ENCODE assay signal across 25 mouse cellular contexts in genomic region chr4:45222395-45222794, GRCm38 (mm10). TPM values are rescaled to one million over a fixed set of nuclear protein-coding genes. Genes with fewer than 3 reads are reported as not detected.
DNase-seq lines count a peak whose midpoint lies in the region; ATAC-seq and TF ChIP-seq lines count a peak whose summit lies in the region.
"Had no signal": no experiment of that assay in that cellular context is flagged by ENCODE, and none has a peak within 500 bp of the region (broad histone marks: within the 10 kb centered on the region; RNA-seq: fewer than 3 reads in every experiment).

No protein-coding gene starts in this region.

- H3K36me3 ChIP-seq in kidney, postnatal 0 days (ENCODE audit: insufficient read depth, low read length): no peaks in the 10 kb centered on the region
- H3K36me3 ChIP-seq in midbrain, postnatal 0 days (ENCODE audit: insufficient read depth, low read length): no peaks in the 10 kb centered on the region
- no peaks in the 10 kb centered on the region for H3K36me3 ChIP-seq in midbrain, embryonic 14.5 days (ENCODE audit: control insufficient read depth, insufficient read depth, low read length)
- 0 out of 2 replicates have a peak, but pooled peaks cover 3% of the 10 kb centered on the region for H3K36me3 ChIP-seq in heart, embryonic 10.5 days
- H3K36me3 ChIP-seq: embryonic facial prominence, embryonic 10.5 days; lung, embryonic 15.5 days; midbrain, embryonic 10.5 days had no signal

- H3K4me2 ChIP-seq in kidney, postnatal 0 days (ENCODE audit: low read length): no peak overlapping the region
- H3K4me2 ChIP-seq in midbrain, postnatal 0 days (ENCODE audit: low read depth, low read length, poor library complexity, severe bottlenecking): no peak overlapping the region
- no peak overlapping the region for H3K4me2 ChIP-seq in midbrain, embryonic 14.5 days (ENCODE audit: low read length)
- H3K4me2 ChIP-seq: lung, embryonic 15.5 days had no signal

- no peak overlapping the region for H3K9ac ChIP-seq in kidney, postnatal 0 days (ENCODE audit: low read depth, low read length)
- H3K9ac ChIP-seq in midbrain, postnatal 0 days (replicated peaks; ENCODE audit: low read length, poor library complexity, severe bottlenecking): no peak overlapping the region
- no peak overlapping the region for H3K9ac ChIP-seq in midbrain, embryonic 14.5 days (replicated peaks; ENCODE audit: low read length)
- H3K9ac ChIP-seq: lung, embryonic 15.5 days had no signal

- no peaks in the 10 kb centered on the region for H3K9me3 ChIP-seq in kidney, postnatal 0 days (replicated peaks; ENCODE audit: low read length)
- no peaks in the 10 kb centered on the region for H3K9me3 ChIP-seq in midbrain, postnatal 0 days (ENCODE audit: low read length)
- H3K9me3 ChIP-seq in midbrain, embryonic 14.5 days (ENCODE audit: control insufficient read depth, low read length): no peaks in the 10 kb centered on the region
- H3K9me3 ChIP-seq in heart, embryonic 10.5 days: 0 out of 2 replicates have a peak, but pooled peaks cover 2% of the 10 kb centered on the region
- H3K9me3 ChIP-seq: embryonic facial prominence, embryonic 10.5 days; lung, embryonic 15.5 days; midbrain, embryonic 10.5 days had no signal

- H3K27me3 ChIP-seq in kidney, postnatal 0 days (ENCODE audit: insufficient read depth, low read length): no peaks in the 10 kb centered on the region
- H3K27me3 ChIP-seq in midbrain, postnatal 0 days (ENCODE audit: insufficient read depth, low read length): no peaks in the 10 kb centered on the region
- no peaks in the 10 kb centered on the region for H3K27me3 ChIP-seq in midbrain, embryonic 14.5 days (ENCODE audit: control insufficient read depth, insufficient read depth, low read length)
- no peaks in the 10 kb centered on the region for H3K27me3 ChIP-seq in heart, embryonic 10.5 days (ENCODE audit: insufficient read depth, poor library complexity, severe bottlenecking)
- H3K27me3 ChIP-seq: lung, embryonic 15.5 days had no signal

- H3K4me1 ChIP-seq in kidney, postnatal 0 days (replicated peaks; ENCODE audit: insufficient read depth, low read length): no peaks in the 10 kb centered on the region
- no peaks in the 10 kb centered on the region for H3K4me1 ChIP-seq in midbrain, postnatal 0 days (ENCODE audit: insufficient read depth, low read length)
- H3K4me1 ChIP-seq in midbrain, embryonic 14.5 days (ENCODE audit: control insufficient read depth, insufficient read depth, low read length): no peaks in the 10 kb centered on the region
- H3K4me1 ChIP-seq in heart, embryonic 10.5 days: peaks cover 19% of the 10 kb centered on the region
- H3K4me1 ChIP-seq: lung, embryonic 15.5 days had no signal

- ATAC-seq in kidney, postnatal 0 days (replicated peaks; ENCODE audit: low FRiP score, low read depth): no peak
- no peak for ATAC-seq in midbrain, postnatal 0 days (ENCODE audit: low FRiP score)
- no peak for ATAC-seq in midbrain, embryonic 14.5 days (ENCODE audit: low FRiP score, low TSS enrichment)
- ATAC-seq: hindbrain, embryonic 16.5 days had no signal

- intact Hi-C loops in left cerebral cortex, postnatal 25 days (cut with DNase I): no loop called here

- WGBS in kidney, postnatal 0 days: 93% methylated on average over 2 of the region's 2 CpGs
- WGBS in midbrain, postnatal 0 days: 97% methylated on average over 2 of the region's 2 CpGs
- WGBS in midbrain, embryonic 14.5 days: 93% methylated on average over 2 of the region's 2 CpGs
- 80% methylated on average over 2 of the region's 2 CpGs for WGBS in heart, embryonic 10.5 days

- peak; percentile 23; the same call in 1 of the 2 replicates for TF ChIP-seq CTCF in kidney, postnatal 0 days (IDR thresholded peaks at IDR 0.05; ENCODE audit: low read depth)
- TF ChIP-seq CTCF in midbrain, postnatal 0 days (IDR thresholded peaks at IDR 0.05): peak; percentile 41

- H3K4me3 ChIP-seq in kidney, postnatal 0 days (replicated peaks; ENCODE audit: low read depth, low read length): no peak overlapping the region
- H3K4me3 ChIP-seq in midbrain, postnatal 0 days (ENCODE audit: low read depth, low read length): no peak overlapping the region
- H3K4me3 ChIP-seq in midbrain, embryonic 14.5 days (replicated peaks; ENCODE audit: low read depth, low read length): no peak overlapping the region
- no peak overlapping the region for H3K4me3 ChIP-seq in heart, embryonic 10.5 days
- H3K4me3 ChIP-seq: embryonic facial prominence, embryonic 10.5 days; lung, embryonic 15.5 days; midbrain, embryonic 10.5 days had no signal

- DNase-seq in kidney, postnatal 0 days (ENCODE audit: low spot score): no peak
- DNase-seq in kidney, postnatal 36 days: no peak
- DNase-seq in midbrain, postnatal 0 days (ENCODE audit: low spot score): no peak
- DNase-seq in midbrain, embryonic 14.5 days: no peak
- DNase-seq in R1 (ENCODE audit: low read depth, low spot score): peak; percentile 46
- no peak for DNase-seq in heart, embryonic 10.5 days (ENCODE audit: low spot score)
- DNase-seq in left cerebral cortex, postnatal 25 days (ENCODE audit: low spot score in 2 of 2): no peak
- DNase-seq: adrenal gland, adult 2 months; B cell, adult 2 months; cerebellum, adult 9-10 months; gastrocnemius, postnatal 14 days; heart, adult 18-20 months; heart, postnatal 4 days; kidney, adult 2 months; kidney, postnatal 14 days; liver; retina, postnatal 1 day; thymus, postnatal 14 days had no signal

- no peak overlapping the region for H3K27ac ChIP-seq in kidney, postnatal 0 days
- no peak overlapping the region for H3K27ac ChIP-seq in midbrain, postnatal 0 days (ENCODE audit: low read depth, low read length)
- no peak overlapping the region for H3K27ac ChIP-seq in midbrain, embryonic 14.5 days (replicated peaks; ENCODE audit: low read depth, low read length)
- no peak overlapping the region for H3K27ac ChIP-seq in heart, embryonic 10.5 days
- H3K27ac ChIP-seq: embryonic facial prominence, embryonic 10.5 days; lung, embryonic 15.5 days; macrophage; midbrain, embryonic 10.5 days had no signal

RNA-seq across cellular contexts. Expression of gene Frmpd1, which starts 37.7 kb away (rescaled TPM):
- polyA plus RNA-seq in kidney, postnatal 0 days (2015; fragmentation: Nextera tagmentation; extraction: Ambion mirVana): 0.27 and 0.30 TPM in 2 replicates
- 5.9 and 9.6 TPM in 2 replicates for total RNA-seq in midbrain, postnatal 0 days (2014; rRNA removed)
- polyA plus RNA-seq in midbrain, postnatal 0 days (2015; fragmentation: Nextera tagmentation; extraction: Ambion mirVana): 3.0 and 3.2 TPM in 2 replicates
- polyA plus RNA-seq in midbrain, embryonic 14.5 days (2014; fragmentation: Nextera tagmentation; extraction: Ambion mirVana): 0.80 and 1.5 TPM in 2 replicates
- 4.1 and 4.3 TPM in 2 replicates for polyA plus RNA-seq in heart, embryonic 10.5 days (2016; fragmentation: Nextera tagmentation; extraction: Ambion mirVana)
- total RNA-seq in left cerebral cortex, postnatal 25 days (2021): 10 to 100 TPM; 12.2 to 12.8 TPM
- total RNA-seq: common myeloid progenitor, adult 5-6 weeks; monocyte, adult 5-6 weeks had no signal
- polyA plus RNA-seq: macrophage had no signal
